Mouse (Mus musculus) heart, embryonic 16.5 days (tissue): Measurements from ENCODE around the gene Usp47. TPM values are rescaled to one million over a fixed set of nuclear protein-coding genes. Genes with fewer than 3 reads are reported as not detected.

ENCODE experiments used
- ATAC-seq: fragments of 200-750 bp; cut with Nextera tagmentation; replicated peaks from 2 replicates; pipeline ENCODE4 v1.8.0; 2017; ENCODE audit warnings: moderate number of reproducible peaks; ENCODE audit not compliant: insufficient read depth, low FRiP score; ENCODE audit errors: extremely low read depth
- H3K27ac ChIP-seq: fragments of 300-500 bp; sonication (generic); 2 replicates; pipeline ENCODE4 v1.5.1; 2014; ENCODE audit warnings: mild to moderate bottlenecking, low read length, control low read depth, moderate library complexity
- H3K27me3 ChIP-seq: fragments of 300-500 bp; sonication (generic); 2 replicates; pipeline ENCODE4 v1.6.1; 2014; ENCODE audit warnings: low read length, mixed read lengths; ENCODE audit not compliant: control insufficient read depth, insufficient read depth
- H3K36me3 ChIP-seq: fragments of 300-500 bp; sonication (generic); 2 replicates; pipeline ENCODE4 v1.6.1; 2014; ENCODE audit not compliant: control insufficient read depth, insufficient read depth
- H3K4me1 ChIP-seq: fragments of 300-500 bp; sonication (generic); 2 replicates; pipeline ENCODE4 v1.6.1; 2014; ENCODE audit warnings: low read length, mixed read lengths; ENCODE audit not compliant: control insufficient read depth, insufficient read depth
- H3K4me2 ChIP-seq: fragments of 300-500 bp; sonication (generic); 2 replicates; pipeline ENCODE4 v1.6.1; 2014; ENCODE audit warnings: low read depth, mild to moderate bottlenecking, control low read depth, low read length
- H3K4me3 ChIP-seq: fragments of 300-500 bp; sonication (generic); 2 replicates; pipeline ENCODE4 v1.5.1; 2014; ENCODE audit warnings: mild to moderate bottlenecking, control low read depth, low read length
- H3K9ac ChIP-seq: fragments of 300-500 bp; sonication (generic); 2 replicates; pipeline ENCODE4 v1.6.1; 2014; ENCODE audit warnings: low read length, control low read depth
- H3K9me3 ChIP-seq: fragments of 300-500 bp; sonication (generic); replicated peaks from 2 replicates; pipeline ENCODE4 v1.6.1; 2016; ENCODE audit warnings: low read length; ENCODE audit not compliant: control insufficient read depth
- WGBS: fragments of 180-500 bp; shearing (Covaris S2); extraction: QIAGEN DNeasy Blood & Tissue Kit; methylation state at CpG from one replicate; pipeline ENCODE4 v1.1.7; 2014; 5-methylcytosine and 5-hydroxymethylcytosine counted together
- polyA plus RNA-seq: library from polyadenylated mRNA; unstranded; fragments of >200 nt; fragmentation: Nextera tagmentation; extraction: Ambion mirVana; gene quantifications from 2 replicates; pipeline ENCODE4 v1.2.1, GENCODE M21; 2015

The Usp47 gene
- polyA plus RNA-seq, 1 experiment from 2014 or later: 56.4 TPM

DNA sequence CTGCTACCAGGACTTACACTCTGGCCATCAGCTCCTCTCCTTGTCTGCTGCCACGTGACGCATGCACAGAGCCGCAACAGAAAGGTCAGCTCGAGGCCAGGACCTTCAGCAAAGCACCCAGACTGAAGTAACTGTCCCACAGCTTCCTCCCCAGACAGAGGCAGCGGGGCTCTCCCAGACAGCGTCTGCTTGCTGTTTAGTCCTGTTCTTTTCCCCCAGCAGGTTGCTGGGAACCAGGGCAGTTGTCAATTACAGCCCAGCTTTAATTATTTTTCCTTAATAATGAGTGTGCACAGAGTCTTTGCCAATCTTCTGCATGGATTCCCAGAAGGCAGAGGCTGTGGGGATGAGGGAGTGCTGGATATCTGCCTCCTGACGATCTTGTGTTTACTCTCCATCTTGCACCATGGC, 119.8 kb downstream of the Usp47 start:
- 38% methylated on average over 7 of the region's 7 CpGs for WGBS
- ATAC-seq: no peak
- H3K27me3 ChIP-seq: no peaks in the 10 kb centered on the region

DNA sequence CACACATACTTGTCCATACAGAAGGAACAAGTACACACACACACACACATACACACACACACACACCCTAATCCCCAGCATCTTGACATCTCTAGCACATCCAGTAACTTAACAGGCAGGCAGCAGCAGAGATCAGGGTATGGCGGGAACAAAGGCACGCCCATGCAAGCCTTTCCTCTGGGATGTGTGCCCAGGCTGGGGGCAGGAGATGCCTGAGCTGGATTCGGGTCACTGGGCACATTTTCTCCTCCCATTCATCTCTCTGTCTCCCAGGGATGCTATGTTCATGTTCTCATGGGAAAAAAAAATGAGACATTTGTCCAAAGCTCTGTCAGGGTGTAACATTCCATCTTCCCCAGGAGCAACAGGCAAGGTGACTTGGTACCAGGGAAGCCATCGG, 120.7 kb downstream of the Usp47 start:
- H3K36me3 ChIP-seq: no peaks in the 10 kb centered on the region
- no peaks in the 10 kb centered on the region for H3K9me3 ChIP-seq
- no peak overlapping the region for H3K27ac ChIP-seq
- no peak overlapping the region for H3K4me2 ChIP-seq
- H3K4me3 ChIP-seq: no peak overlapping the region
- H3K9ac ChIP-seq: no peak overlapping the region
- peaks cover 24% of the 10 kb centered on the region for H3K4me1 ChIP-seq
- H3K27me3 ChIP-seq: no peaks in the 10 kb centered on the region
- no peak for ATAC-seq
- 67% methylated on average over 4 of the region's 4 CpGs for WGBS

More for the DNA sequence above, 119.8 kb downstream of the Usp47 start:
- no peak overlapping the region; the same call in none of the 2 replicates for H3K27ac ChIP-seq
- no peaks in the 10 kb centered on the region for H3K9me3 ChIP-seq
- peaks cover 29% of the 10 kb centered on the region for H3K4me1 ChIP-seq
- H3K36me3 ChIP-seq: no peaks in the 10 kb centered on the region
- H3K4me2 ChIP-seq: no peak overlapping the region
- H3K9ac ChIP-seq: no peak overlapping the region
- H3K4me3 ChIP-seq: no peak overlapping the region

DNA sequence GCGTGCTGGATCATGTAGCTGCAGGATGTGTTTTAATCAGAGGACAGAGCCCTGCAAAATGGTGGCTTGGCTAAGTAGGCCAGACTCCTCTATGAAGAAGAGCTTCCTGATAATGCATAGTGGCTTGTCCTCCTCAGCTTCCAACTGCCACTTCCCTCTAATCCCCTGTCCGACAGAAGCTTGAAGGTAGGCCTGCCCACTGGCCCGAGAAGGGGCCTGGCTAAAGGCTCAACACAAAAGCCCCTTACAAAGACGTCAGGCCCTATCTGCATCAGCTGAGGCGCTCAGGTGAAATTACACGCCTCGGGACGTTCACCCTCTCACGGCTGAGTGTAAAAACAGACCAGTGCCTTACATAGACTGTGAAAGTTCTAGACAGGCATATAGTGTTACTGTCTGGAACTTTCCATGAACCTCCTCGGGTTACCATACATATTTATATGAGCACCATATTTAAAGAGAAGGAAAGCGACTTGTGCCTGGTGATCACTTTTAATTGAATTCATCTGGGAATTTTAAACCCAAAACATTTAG, 121.4 kb downstream of the Usp47 start:
- H3K4me3 ChIP-seq: no peak overlapping the region
- H3K9ac ChIP-seq: no peak overlapping the region
- WGBS: 68% methylated on average over 11 of the region's 11 CpGs
- no peak overlapping the region for H3K27ac ChIP-seq
- H3K4me2 ChIP-seq: no peak overlapping the region
- no peak for ATAC-seq
- no peaks in the 10 kb centered on the region for H3K36me3 ChIP-seq
- no peaks in the 10 kb centered on the region for H3K27me3 ChIP-seq
- H3K9me3 ChIP-seq: no peaks in the 10 kb centered on the region
- peaks cover 28% of the 10 kb centered on the region for H3K4me1 ChIP-seq

DNA sequence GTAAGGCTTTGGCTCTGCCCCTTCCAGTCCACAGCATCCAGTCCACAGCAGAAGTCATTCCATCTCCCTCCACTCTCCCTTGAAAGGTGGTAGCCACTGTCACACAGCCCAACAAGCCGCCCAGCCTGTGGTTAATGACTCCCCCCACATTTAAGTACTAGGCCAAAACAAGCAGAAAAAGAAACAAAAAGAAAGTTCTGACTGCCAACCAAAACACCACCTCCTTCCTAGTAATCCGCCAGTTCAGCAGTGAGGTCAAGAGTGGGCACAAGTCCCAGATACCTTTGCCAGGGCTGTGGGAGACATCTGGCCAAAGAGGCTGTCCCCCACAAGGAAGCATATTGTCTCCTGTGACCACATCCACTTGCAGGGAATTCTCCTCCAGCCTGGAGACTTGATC, 124.7 kb downstream of the Usp47 start:
- H3K4me1 ChIP-seq: peaks cover 14% of the 10 kb centered on the region
- no peaks in the 10 kb centered on the region for H3K27me3 ChIP-seq
- WGBS: 61% methylated on average over 2 of the region's 2 CpGs
- H3K9me3 ChIP-seq: no peaks in the 10 kb centered on the region
- H3K4me3 ChIP-seq: no peak overlapping the region
- H3K27ac ChIP-seq: peak overlapping the region; percentile 16; the same call in 1 of the 2 replicates
- H3K4me2 ChIP-seq: no peak overlapping the region
- no peaks in the 10 kb centered on the region for H3K36me3 ChIP-seq
- peak; percentile 47; the same call in 1 of the 2 replicates for ATAC-seq
- H3K9ac ChIP-seq: no peak overlapping the region

DNA sequence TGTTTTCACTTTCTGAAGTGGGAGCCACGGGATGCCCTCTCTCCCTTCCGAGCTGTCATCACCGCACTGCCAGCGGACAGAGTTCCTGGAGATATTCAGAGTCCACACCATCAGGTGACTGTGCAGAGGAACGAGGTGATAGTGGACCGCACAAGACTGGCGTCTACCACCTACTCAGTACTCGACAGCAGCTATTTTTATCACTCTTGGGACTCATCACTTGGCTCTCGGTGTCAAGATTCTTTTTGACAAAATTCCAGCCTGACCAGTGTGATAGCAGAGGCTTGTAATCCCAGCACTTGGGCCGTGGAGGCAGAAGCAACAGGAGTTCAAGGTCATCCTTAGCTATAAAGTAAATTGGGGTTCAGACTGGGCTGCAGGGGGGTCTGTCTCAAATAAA, 125.8 kb downstream of the Usp47 start:
- Histone ChIP-seq H3K27me3 (no peaks in the 10 kb centered on the region), H3K4me1 (peaks cover 10% of the 10 kb centered on the region), H3K4me3 (no peak overlapping the region), H3K36me3 (no peaks in the 10 kb centered on the region), H3K9me3 (no peaks in the 10 kb centered on the region), H3K9ac (no peak overlapping the region), H3K27ac (peak overlapping the region; percentile 14; the same call in 1 of the 2 replicates), H3K4me2 (no peak overlapping the region)
- WGBS: 48% methylated on average over 10 of the region's 10 CpGs
- no peak; the same call in 1 of the 2 replicates for ATAC-seq

GRCm38 (mm10) chr7:112154445-112154844, 131.1 kb downstream of the Usp47 start:
- Histone ChIP-seq H3K4me3 (no peak overlapping the region), H3K36me3 (no peaks in the 10 kb centered on the region), H3K27me3 (no peaks in the 10 kb centered on the region), H3K4me1 (peaks cover 14% of the 10 kb centered on the region), H3K9ac (no peak overlapping the region), H3K27ac (0 out of 2 replicates have a peak overlapping the region, but pooled peaks have one; percentile 9), H3K4me2 (no peak overlapping the region), H3K9me3 (no peaks in the 10 kb centered on the region)
- no peak for ATAC-seq
- WGBS: 64% methylated on average over 4 of the region's 4 CpGs

DNA sequence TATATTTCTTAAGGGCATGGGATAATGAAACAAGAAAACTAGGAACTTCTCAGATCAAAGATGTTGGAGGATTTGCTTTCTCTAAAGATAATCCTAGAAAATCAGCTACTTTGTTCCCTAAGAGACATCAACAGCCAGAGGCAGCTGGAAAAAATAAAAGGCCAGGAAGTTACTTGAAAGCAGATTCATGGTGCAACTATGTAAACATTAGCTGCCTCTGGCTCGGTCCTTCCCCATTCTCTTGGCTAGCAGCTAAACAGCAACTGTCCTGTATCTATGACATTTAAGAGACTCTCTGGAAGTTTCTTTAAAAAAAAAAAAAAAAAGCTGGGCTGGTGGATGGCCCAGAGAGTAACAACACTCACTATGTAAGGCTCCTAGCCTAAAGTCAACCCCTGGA, 131.9 kb downstream of the Usp47 start:
- no peak overlapping the region for H3K4me2 ChIP-seq
- ATAC-seq: no peak
- no peak overlapping the region for H3K9ac ChIP-seq
- H3K4me1 ChIP-seq: peaks cover 13% of the 10 kb centered on the region
- no peaks in the 10 kb centered on the region for H3K27me3 ChIP-seq
- no peak overlapping the region for H3K27ac ChIP-seq
- no peaks in the 10 kb centered on the region for H3K36me3 ChIP-seq
- no peaks in the 10 kb centered on the region for H3K9me3 ChIP-seq
- 21% methylated on average over 1 of the region's 1 CpGs for WGBS
- H3K4me3 ChIP-seq: no peak overlapping the region

GRCm38 (mm10) chr7:112157584-112158315, 134.4 kb downstream of the Usp47 start:
- ATAC-seq: no peak
- Histone ChIP-seq H3K9ac (peak overlapping the region; percentile 77), H3K27ac (peak overlapping the region; percentile 51), H3K4me2 (peak overlapping the region; percentile 82), H3K27me3 (0 out of 2 replicates have a peak, but pooled peaks cover 2% of the 10 kb centered on the region), H3K9me3 (no peaks in the 10 kb centered on the region), H3K4me1 (peaks cover 13% of the 10 kb centered on the region), H3K36me3 (no peaks in the 10 kb centered on the region), H3K4me3 (peak overlapping the region; percentile 66)
- WGBS: 13% methylated on average over 23 of the region's 23 CpGs

DNA sequence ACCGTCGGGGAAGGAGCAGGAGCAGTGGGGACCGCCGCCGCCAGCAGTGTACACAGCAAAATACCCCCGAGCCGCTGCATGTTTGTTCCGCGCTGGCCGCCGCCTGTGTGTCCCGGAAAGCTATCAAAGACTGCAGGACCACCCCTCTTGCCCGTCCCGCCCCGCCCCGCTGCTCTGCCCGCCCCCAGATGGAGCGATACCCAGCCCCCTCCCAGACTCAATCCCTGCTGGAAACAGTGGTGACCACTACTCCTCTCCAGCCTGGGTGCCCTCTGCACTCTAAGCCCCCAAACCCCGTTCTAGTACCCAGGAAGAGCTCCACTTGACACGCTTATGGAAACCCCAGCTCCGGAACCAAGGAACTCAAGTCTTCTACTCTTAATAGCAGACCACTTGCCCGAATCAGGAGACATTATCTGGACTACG, 135.0 kb downstream of the Usp47 start:
- Histone ChIP-seq H3K27me3 (0 out of 2 replicates have a peak, but pooled peaks cover 2% of the 10 kb centered on the region), H3K4me1 (peaks cover 13% of the 10 kb centered on the region), H3K4me2 (peak overlapping the region; percentile 82), H3K27ac (peak overlapping the region; percentile 51), H3K36me3 (no peaks in the 10 kb centered on the region), H3K9me3 (no peaks in the 10 kb centered on the region), H3K4me3 (peak overlapping the region; percentile 66), H3K9ac (peak overlapping the region; percentile 77)
- 0 out of 2 replicates have a peak, but pooled peaks have one; percentile 21 for ATAC-seq
- WGBS: 2% methylated on average over 23 of the region's 23 CpGs
